Mouse (Mus musculus) adrenal gland, postnatal 25 days (tissue): Measurements from ENCODE around the gene Cd180. TPM values are rescaled to one million over a fixed set of nuclear protein-coding genes. Genes with fewer than 3 reads are reported as not detected.
A peak's percentile ranks its signal among the peaks of the same experiment; 100 is the strongest.

ENCODE experiments used
- DNase-seq: peaks from one replicate; pipeline ENCODE4 v3.0.0; 2021; ENCODE audit warnings: mixed read lengths
- total RNA-seq: library from RNA; stranded (reverse); gene quantifications from 2 replicates; pipeline ENCODE4 v1.2.3, GENCODE M21; 2021

The Cd180 gene
- total RNA-seq, 1 experiment from 2014 or later, result 1.6 TPM

DNA sequence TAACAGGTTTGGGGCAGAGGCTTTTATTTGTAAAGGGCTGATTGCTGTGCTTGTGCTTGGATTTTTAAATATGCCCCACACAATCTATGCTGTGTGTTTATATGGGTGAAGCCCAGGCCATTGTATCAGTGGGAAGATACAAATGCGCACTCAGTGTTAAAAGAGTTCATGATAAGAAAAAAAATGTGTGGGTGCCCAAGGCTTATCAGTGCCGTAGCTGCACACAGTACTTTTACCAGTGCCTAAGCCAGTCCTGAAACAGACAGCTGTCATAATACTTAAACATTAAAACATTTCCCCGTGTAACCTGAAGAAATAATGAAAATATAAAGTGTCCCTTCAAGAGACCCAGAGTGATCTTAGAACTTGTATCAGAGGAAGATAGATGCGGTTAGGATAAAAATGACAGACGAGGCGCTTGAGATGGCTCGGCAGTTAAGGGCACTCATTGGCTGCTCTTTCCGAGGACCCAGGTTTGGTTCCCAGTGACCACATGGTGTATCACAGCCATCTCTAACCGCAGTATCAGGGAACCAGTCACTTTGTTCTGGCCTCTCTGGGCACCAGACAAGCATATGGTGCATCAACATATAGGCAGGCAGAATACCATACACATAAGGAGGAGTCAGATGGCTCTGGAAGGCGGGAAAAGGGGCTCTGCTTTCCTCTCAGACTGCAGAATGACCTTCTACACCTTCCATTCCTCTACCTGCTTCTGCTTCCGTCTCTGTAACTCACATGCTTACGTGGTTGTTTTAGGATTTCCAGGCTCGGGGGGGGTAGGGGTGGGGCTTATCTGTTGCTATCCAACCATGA is 46.6 kb downstream of the Cd180 start:
- DNase-seq, result no peak

- DNase-seq, result peak; percentile 46
Observed at GRCm38 (mm10) chr13:102744481-102745269, 51.3 kb downstream of the Cd180 start.

DNA sequence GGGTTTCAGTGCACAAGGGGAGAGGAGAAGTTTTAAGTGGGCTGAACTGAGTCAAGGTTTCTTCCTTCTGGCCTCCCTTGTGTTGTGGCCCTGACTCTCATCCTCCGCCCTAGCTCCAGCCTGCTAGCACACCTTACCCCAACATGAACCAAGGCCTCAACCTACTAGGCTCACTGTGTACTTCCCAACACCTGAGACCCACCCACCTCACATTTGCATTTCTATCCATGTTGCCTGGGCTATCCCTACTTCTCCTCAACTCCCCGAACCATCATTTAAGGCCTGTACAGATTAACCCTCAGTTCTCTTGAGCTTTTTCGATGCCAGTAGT is 51.9 kb downstream of the Cd180 start:
- no peak for DNase-seq

- no peak for DNase-seq
Observed at GRCm38 (mm10) chr13:102745626-102746342, 52.4 kb downstream of the Cd180 start.

DNA sequence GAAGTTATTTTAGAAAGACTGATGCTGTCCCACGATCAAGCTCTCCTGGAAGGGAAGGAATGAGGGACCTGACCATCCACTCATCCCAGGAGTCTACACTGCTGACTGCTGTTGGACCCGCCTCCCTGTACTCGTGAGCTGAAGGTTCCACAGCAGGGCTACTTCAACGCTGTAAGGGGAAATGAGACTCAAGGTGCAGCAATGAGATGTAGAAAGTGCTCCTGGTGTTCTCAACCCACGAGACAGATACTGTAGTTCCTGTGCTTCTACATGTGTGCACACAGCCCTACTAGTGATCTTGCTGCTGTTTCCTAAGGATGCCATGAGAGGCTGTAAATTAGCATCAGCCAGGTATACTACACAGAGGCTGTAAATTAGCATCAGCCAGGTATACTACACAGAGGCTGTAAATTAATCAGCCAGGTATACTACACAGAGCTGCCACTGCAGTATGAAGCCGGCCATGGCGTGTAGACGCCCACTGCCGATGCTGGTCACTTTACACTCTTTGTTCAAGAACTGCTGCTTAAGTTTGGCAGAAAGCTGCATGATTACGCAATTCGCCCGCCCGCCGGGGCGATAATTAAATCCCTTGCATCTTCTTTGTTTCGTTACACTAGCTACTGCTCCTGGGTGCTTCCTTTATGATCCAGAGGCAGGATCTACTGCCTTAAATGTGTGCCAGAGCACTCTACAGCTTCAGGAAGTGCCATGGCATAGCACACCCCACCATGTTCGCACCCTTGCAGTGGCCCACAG is 53.6 kb downstream of the Cd180 start:
- no peak for DNase-seq

GRCm38 (mm10) chr13:102749194-102749593 is 55.8 kb downstream of the Cd180 start:
- no peak for DNase-seq

GRCm38 (mm10) chr13:102749891-102750290 is 56.5 kb downstream of the Cd180 start:
- no peak for DNase-seq

DNA sequence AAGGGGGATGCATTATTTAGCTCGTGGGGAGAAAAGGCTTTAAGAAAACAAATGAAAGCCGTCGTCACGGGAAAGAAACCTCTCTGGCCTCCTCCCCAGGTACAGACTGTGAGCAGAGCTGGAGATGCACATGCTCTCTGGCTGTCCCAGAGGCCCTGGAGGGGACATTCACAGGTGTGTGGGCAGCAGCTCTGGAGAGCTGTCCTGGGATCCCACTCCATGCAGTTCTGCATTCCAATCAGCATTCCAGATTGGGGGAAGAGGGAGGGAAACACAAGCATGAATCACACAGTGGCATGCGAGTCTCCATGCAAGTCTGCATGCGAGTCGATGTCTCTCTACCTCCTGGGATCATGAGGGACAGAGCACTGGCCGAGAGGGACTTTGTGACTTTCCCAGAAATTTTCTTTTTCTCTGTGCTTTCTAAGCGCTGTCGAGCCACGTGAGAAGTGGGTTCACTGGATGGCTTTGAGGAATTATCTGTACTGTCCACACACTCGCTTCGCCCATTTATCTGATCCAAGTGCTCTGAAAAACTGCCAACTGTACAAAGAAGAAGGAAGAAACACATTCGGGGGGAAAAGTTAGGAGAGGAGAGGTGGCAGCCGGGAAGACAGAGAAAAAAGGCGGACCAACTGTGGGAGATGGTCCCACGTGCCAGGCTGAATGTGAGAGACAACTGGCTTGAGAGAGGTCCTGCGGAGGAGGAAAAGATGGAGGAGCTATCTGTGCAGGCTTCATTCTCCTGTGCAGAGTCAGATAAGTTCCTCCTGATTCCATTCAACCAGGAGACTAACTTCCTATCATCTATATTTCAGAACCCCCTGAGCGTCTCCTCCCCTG is 60.6 kb downstream of the Cd180 start:
- no peak for DNase-seq

DNA sequence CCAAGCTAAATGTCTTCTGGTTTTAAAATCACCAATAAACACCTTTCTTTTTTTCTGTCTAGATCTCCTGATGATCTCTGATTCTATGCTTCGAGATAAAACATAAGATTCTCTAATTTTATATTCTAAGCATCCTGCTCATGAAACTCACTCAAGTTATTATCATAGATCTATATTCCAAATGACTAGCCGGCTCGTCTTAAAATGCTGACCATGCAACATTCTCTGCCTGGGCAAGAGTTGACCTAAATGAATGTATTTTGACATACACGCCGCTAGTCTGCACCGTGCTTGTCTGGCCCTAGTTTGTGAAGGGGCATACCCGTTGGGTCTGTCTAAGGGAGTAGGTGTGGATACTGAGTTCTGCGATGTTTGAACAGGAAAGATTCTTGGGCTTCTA is 61.8 kb downstream of the Cd180 start:
- no peak for DNase-seq

- DNase-seq, result peak; percentile 68
Observed at GRCm38 (mm10) chr13:102756071-102756470, 62.7 kb downstream of the Cd180 start.

GRCm38 (mm10) chr13:102758021-102758420 is 64.7 kb downstream of the Cd180 start:
- no peak for DNase-seq

DNA sequence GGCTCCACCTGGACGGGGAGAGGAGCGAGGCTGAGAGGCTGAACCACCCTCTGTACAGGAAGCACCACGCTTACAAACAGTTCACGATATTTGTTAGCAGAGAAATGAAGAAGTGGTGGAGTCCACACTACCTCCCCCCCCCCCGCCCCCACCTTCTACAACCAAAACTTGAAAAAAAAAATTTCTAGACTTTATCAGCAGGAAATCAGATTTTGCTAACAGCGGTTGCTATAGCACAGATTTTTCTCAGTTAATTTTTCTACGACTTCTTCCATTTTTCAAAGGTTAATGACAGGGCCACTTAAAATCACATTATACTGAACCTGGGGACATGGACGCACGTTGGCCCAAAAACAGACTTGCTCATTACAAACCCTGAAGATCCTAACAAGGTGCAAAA is 68.1 kb downstream of the Cd180 start:
- no peak for DNase-seq

DNA sequence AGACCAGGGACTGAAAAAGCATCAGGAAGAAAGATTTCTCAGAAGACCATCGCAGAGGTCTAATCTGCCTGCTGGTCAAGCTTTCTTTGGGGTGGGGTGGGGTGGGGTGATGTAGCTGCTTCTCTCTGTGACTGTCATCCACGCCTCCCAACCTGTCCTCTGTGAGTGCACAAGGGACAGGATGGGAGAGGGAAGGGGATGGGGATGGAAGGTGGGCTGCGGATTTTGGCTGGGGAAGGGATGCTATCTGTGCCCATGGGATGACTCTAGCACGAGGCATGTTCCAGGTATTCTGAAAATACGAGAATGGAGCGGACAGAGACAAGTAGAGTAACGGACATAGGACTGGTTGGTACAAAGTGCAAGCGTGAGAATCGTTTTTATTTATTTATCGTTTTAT is 68.8 kb downstream of the Cd180 start:
- DNase-seq, result no peak

DNA sequence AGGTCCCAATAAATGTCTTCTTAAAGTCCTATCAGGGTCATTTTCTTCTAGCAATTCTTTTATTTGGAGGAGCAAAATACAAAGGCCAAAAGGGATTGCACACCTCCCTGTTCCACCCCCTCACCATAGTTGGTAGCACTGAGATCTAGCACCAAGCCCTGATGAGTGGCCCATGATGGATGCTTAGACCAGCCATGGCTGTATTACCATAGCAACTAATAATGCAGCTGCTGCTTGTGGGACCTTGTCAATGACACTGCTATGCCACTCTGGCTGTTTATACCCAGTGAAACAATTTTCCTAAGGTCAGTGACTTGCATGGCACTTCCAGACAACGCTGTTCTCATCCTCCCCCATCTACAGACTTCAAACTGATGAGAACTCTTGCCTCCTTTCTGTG is 70.9 kb downstream of the Cd180 start:
- DNase-seq, result no peak

GRCm38 (mm10) chr13:102765216-102765615 is 71.9 kb downstream of the Cd180 start:
- DNase-seq, result no peak

GRCm38 (mm10) chr13:102767110-102767509 is 73.8 kb downstream of the Cd180 start:
- DNase-seq, result no peak

DNA sequence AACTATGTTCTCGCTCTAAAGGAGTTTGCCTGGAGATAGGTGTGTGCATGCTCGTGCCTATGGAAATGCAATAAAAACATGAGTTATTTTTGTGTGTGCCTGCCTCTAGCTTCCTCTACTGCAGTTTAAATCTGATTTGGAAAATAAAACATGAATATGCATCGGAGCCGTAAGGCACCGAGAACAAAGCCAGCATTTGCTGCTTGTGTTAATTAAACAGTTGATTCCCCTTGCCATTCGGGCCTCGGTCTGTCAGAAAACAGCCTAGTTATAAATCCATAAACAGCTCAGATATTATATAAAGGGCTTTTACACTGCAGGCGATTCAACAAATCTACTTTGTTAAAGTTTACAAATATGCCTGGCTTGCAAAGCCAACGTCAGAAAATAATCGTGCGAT is 75.2 kb downstream of the Cd180 start:
- no peak for DNase-seq

DNA sequence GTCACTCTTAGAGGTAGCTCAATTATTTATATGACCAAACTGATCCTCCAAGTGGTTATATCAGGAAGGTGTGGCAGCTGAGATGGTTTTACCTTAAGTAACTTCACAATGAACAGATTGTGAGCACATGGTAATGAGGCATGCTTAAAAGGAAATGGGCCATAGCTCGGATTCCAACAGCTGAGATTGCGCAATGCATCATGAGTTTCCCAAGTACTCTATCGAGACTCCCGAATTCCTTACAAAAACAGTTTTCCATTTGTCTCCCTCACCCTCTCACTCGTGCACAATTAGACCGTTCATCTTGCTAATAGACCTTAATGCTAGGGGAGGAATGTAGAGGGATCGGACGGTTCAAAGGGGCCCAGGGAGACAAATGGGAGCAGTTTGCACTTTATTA is 76.8 kb downstream of the Cd180 start:
- DNase-seq, result no peak

DNA sequence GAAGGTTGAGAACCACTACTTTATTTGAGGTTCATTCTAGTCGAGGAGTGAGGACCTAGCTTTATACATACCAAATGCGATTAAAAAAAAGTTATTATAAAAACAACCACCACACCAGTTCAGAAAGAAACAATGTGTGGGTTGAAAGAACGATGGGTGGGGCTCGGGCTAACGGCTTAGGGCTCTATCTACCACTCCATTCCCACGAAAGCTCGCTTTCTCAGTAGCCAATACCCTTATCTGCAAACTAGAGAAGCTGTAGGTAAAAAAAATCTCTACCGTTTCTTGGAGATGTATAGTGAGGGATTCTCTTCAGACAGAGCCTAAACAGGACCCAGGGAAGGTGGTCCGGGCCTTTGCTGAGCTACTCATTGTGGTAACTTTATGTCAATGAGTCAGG is 79.8 kb downstream of the Cd180 start:
- no peak for DNase-seq

DNA sequence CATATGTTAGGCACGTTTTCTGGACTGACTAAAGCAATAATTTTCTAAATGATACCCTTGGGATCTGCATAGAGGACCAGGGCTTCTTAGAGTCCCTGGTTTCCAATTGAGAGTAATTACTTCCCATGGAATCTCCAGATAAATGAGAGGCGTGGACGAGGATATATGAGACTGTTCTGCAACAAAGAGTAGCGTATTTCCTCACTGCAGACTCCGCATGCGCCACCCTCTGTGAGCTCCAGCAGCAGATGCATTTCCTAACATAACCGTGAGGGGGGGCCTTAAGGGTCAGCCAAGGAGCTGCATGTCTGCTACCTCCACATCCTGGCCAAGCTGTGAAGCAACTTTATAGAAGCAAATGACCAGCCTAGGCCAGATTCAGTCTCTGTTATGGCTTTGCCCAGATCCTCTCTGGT is 81.4 kb downstream of the Cd180 start:
- DNase-seq, result no peak

GRCm38 (mm10) chr13:102775506-102775905 is 82.1 kb downstream of the Cd180 start:
- no peak for DNase-seq
